Mouse (Mus musculus): ENCODE measurements around the gene Ptpa.

Ptpa gene

DNA sequence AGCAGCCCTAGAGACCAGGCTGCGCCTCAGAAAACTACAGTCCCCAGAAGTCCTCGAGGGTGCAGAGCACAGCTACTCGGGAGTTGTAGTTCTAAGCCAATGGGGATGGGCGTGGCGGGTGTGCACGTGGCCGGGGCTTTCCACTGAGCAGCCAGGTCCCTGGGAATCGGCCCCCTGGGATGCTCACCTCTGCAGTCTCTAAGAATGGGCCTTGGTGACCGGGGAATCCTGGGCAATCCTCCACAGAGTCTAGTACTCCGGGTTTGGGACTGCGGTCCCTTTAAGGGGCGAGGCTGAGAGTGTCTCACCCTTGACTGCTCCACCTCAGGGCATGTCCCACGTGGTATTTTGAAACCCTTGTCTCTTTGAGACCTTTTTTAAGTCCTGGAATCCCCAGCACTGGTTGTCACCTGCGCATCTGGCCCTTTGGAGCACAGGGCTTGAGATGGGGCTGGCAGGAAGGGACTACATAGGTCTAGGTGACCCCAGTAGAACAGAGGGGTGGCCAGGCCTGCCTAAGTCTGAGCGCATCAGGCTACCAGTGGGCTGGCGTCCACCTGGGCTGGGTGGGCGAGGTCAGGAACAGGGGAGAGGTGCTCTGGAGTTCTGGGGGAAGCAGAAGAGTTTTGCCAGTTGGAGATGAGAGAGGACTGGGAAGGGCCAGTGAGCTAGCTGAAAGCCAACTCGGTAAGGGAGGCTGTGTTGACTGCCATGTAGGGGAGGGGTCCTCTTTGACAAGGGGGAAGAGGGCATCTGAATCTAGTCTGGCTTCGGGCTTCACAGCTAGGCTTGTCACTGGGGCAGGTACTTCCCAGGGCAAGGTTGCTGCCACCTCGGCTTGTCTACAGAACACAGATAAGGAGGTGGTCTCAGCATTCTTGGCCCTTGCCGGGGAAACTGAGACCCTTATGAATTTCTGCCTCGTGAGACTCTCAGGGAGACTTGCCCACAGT lies 80.3 kb downstream of the Ptpa start:
- DNase-seq (ENCODE audit: inconsistent age in 2 of 2, low spot score in 1 of 2), result peak; percentile 78 to 90

All from adrenal gland, adult (tissue).